Mouse (Mus musculus): ENCODE measurements around the gene Echdc1.

The Echdc1 gene

GRCm38 (mm10) chr10:29338355-29339056, 25.5 kb downstream of the Echdc1 start:
- peaks cover 2% of the 10 kb centered on the region; the same call in 1 of the 2 replicates for H3K36me3 ChIP-seq (ENCODE audit: insufficient read depth, low read length)
- no peaks in the 10 kb centered on the region for H3K27me3 ChIP-seq (ENCODE audit: insufficient read depth, low read length)
- TF ChIP-seq NANOG (IDR thresholded peaks at IDR 0.05; ENCODE audit: borderline replicate concordance, low read length) (no peak), CTCF (conservative IDR thresholded peaks at IDR 0.05; ENCODE audit: low read length) (peak; percentile 95), POU5F1 (IDR thresholded peaks at IDR 0.05; ENCODE audit: borderline replicate concordance, low read length) (no peak)
- H3K4me1 ChIP-seq (replicated peaks; ENCODE audit: low read depth, low read length): no peaks in the 10 kb centered on the region
- no peaks in the 10 kb centered on the region for H3K9me3 ChIP-seq (ENCODE audit: low read length)
- H3K4me3 ChIP-seq (replicated peaks; ENCODE audit: low read length): no peak overlapping the region

- no peak for TF ChIP-seq POU5F1 (IDR thresholded peaks at IDR 0.05; ENCODE audit: borderline replicate concordance, low read length)
- no peak for TF ChIP-seq NANOG (IDR thresholded peaks at IDR 0.05; ENCODE audit: borderline replicate concordance, low read length)
- TF ChIP-seq CTCF (conservative IDR thresholded peaks at IDR 0.05; ENCODE audit: low read length): no peak
- Histone ChIP-seq H3K9me3 (ENCODE audit: low read length) (no peaks in the 10 kb centered on the region), H3K36me3 (ENCODE audit: insufficient read depth, low read length) (peaks cover 46% of the 10 kb centered on the region), H3K27me3 (ENCODE audit: insufficient read depth, low read length) (no peaks in the 10 kb centered on the region), H3K4me1 (replicated peaks; ENCODE audit: low read depth, low read length) (no peaks in the 10 kb centered on the region), H3K4me3 (replicated peaks; ENCODE audit: low read length) (no peak overlapping the region)
Measured at GRCm38 (mm10) chr10:29344232-29344631, 31.3 kb downstream of the Echdc1 start.

GRCm38 (mm10) chr10:29346638-29347037, 33.7 kb downstream of the Echdc1 start:
- Histone ChIP-seq H3K36me3 (ENCODE audit: insufficient read depth, low read length) (peaks cover 54% of the 10 kb centered on the region), H3K27me3 (ENCODE audit: insufficient read depth, low read length) (no peaks in the 10 kb centered on the region), H3K4me3 (replicated peaks; ENCODE audit: low read length) (no peak overlapping the region), H3K9me3 (ENCODE audit: low read length) (no peaks in the 10 kb centered on the region), H3K4me1 (replicated peaks; ENCODE audit: low read depth, low read length) (no peaks in the 10 kb centered on the region)
- TF ChIP-seq POU5F1 (IDR thresholded peaks at IDR 0.05; ENCODE audit: borderline replicate concordance, low read length): no peak
- no peak for TF ChIP-seq CTCF (conservative IDR thresholded peaks at IDR 0.05; ENCODE audit: low read length)
- TF ChIP-seq NANOG (IDR thresholded peaks at IDR 0.05; ENCODE audit: borderline replicate concordance, low read length): no peak

- no peak overlapping the region for H3K4me3 ChIP-seq (replicated peaks; ENCODE audit: low read length)
- TF ChIP-seq NANOG (IDR thresholded peaks at IDR 0.05; ENCODE audit: borderline replicate concordance, low read length): no peak
- TF ChIP-seq CTCF (conservative IDR thresholded peaks at IDR 0.05; ENCODE audit: low read length): no peak
- TF ChIP-seq POU5F1 (IDR thresholded peaks at IDR 0.05; ENCODE audit: borderline replicate concordance, low read length): no peak
Measured at GRCm38 (mm10) chr10:29351420-29351819, 38.5 kb downstream of the Echdc1 start.

GRCm38 (mm10) chr10:29352575-29352974, 39.6 kb downstream of the Echdc1 start:
- peaks cover 34% of the 10 kb centered on the region for H3K36me3 ChIP-seq (ENCODE audit: insufficient read depth, low read length)
- TF ChIP-seq NANOG (IDR thresholded peaks at IDR 0.05; ENCODE audit: borderline replicate concordance, low read length) (no peak), CTCF (conservative IDR thresholded peaks at IDR 0.05; ENCODE audit: low read length) (no peak)
- H3K4me1 ChIP-seq (replicated peaks; ENCODE audit: low read depth, low read length): peaks cover 9% of the 10 kb centered on the region; the same call in 1 of the 2 replicates
- H3K9me3 ChIP-seq (ENCODE audit: low read length): no peaks in the 10 kb centered on the region
- H3K4me3 ChIP-seq (replicated peaks; ENCODE audit: low read length): no peak overlapping the region
- H3K27me3 ChIP-seq (ENCODE audit: insufficient read depth, low read length): no peaks in the 10 kb centered on the region

More at GRCm38 (mm10) chr10:29351420-29351819, 38.5 kb downstream of the Echdc1 start:
- H3K4me1 ChIP-seq (replicated peaks; ENCODE audit: low read depth, low read length): no peaks in the 10 kb centered on the region
- H3K36me3 ChIP-seq (ENCODE audit: insufficient read depth, low read length): peaks cover 46% of the 10 kb centered on the region
- H3K27me3 ChIP-seq (ENCODE audit: insufficient read depth, low read length): no peaks in the 10 kb centered on the region
- H3K9me3 ChIP-seq (ENCODE audit: low read length): no peaks in the 10 kb centered on the region

GRCm38 (mm10) chr10:29354183-29354582, 41.2 kb downstream of the Echdc1 start:
- H3K9me3 ChIP-seq (ENCODE audit: low read length): no peaks in the 10 kb centered on the region
- no peaks in the 10 kb centered on the region for H3K27me3 ChIP-seq (ENCODE audit: insufficient read depth, low read length)
- H3K4me1 ChIP-seq (replicated peaks; ENCODE audit: low read depth, low read length): peaks cover 13% of the 10 kb centered on the region; the same call in 1 of the 2 replicates
- H3K36me3 ChIP-seq (ENCODE audit: insufficient read depth, low read length): peaks cover 24% of the 10 kb centered on the region
- no peak for TF ChIP-seq CTCF (conservative IDR thresholded peaks at IDR 0.05; ENCODE audit: low read length)
- no peak for TF ChIP-seq POU5F1 (IDR thresholded peaks at IDR 0.05; ENCODE audit: borderline replicate concordance, low read length)
- TF ChIP-seq NANOG (IDR thresholded peaks at IDR 0.05; ENCODE audit: borderline replicate concordance, low read length): no peak
- no peak overlapping the region for H3K4me3 ChIP-seq (replicated peaks; ENCODE audit: low read length)

GRCm38 (mm10) chr10:29361095-29361463, 48.1 kb downstream of the Echdc1 start:
- no peaks in the 10 kb centered on the region for H3K9me3 ChIP-seq (ENCODE audit: low read length)
- TF ChIP-seq NANOG (IDR thresholded peaks at IDR 0.05; ENCODE audit: borderline replicate concordance, low read length) (no peak), POU5F1 (IDR thresholded peaks at IDR 0.05; ENCODE audit: borderline replicate concordance, low read length) (no peak)
- no peaks in the 10 kb centered on the region for H3K36me3 ChIP-seq (ENCODE audit: insufficient read depth, low read length)
- peaks cover 33% of the 10 kb centered on the region for H3K4me1 ChIP-seq (replicated peaks; ENCODE audit: low read depth, low read length)
- H3K27me3 ChIP-seq (ENCODE audit: insufficient read depth, low read length): no peaks in the 10 kb centered on the region
- peak overlapping the region; percentile 91 for H3K4me3 ChIP-seq (replicated peaks; ENCODE audit: low read length)

- H3K36me3 ChIP-seq (ENCODE audit: insufficient read depth, low read length): no peaks in the 10 kb centered on the region
- H3K4me3 ChIP-seq (replicated peaks; ENCODE audit: low read length): peak overlapping the region; percentile 91
Measured at GRCm38 (mm10) chr10:29361464-29362196, 48.7 kb downstream of the Echdc1 start.

More at GRCm38 (mm10) chr10:29361464-29362196, 48.7 kb downstream of the Echdc1 start:
- TF ChIP-seq CTCF (conservative IDR thresholded peaks at IDR 0.05; ENCODE audit: low read length) (no peak), POU5F1 (IDR thresholded peaks at IDR 0.05; ENCODE audit: borderline replicate concordance, low read length) (no peak)
- H3K9me3 ChIP-seq (ENCODE audit: low read length): no peaks in the 10 kb centered on the region
- peaks cover 32% of the 10 kb centered on the region for H3K4me1 ChIP-seq (replicated peaks; ENCODE audit: low read depth, low read length)
- H3K27me3 ChIP-seq (ENCODE audit: insufficient read depth, low read length): no peaks in the 10 kb centered on the region

Measured in E14TG2a.4 (cell line).